Mouse (Mus musculus): ENCODE measurements around the gene Dnajc19. TPM values are rescaled to one million over a fixed set of nuclear protein-coding genes. Genes with fewer than 3 reads are reported as not detected.

The Dnajc19 gene
- 147 and 162 TPM in 2 replicates for polyA plus RNA-seq (2015; fragmentation: Nextera tagmentation; extraction: Ambion mirVana)

GRCm38 (mm10) chr3:34080900-34081662 is at the start of gene Dnajc19:
Gene Dnajc19 (minus strand): TSS chr3:34081321.
- 0 out of 2 replicates have a peak, but pooled peaks cover 3% of the 10 kb centered on the region for H3K27me3 ChIP-seq
- peak within 1 kb of the TSS; percentile 48; the same call in 1 of the 2 replicates for H3K27ac ChIP-seq
- under 1% methylated on average over 50 of the region's 50 CpGs for WGBS
- H3K4me3 ChIP-seq = peak within 1 kb of the TSS; percentile 76
- peaks cover 19% of the 10 kb centered on the region; the same call in 1 of the 2 replicates for H3K36me3 ChIP-seq (ENCODE audit: poor library complexity, severe bottlenecking)
- H3K4me1 ChIP-seq = peaks cover 17% of the 10 kb centered on the region
- H3K9me3 ChIP-seq (replicated peaks) = no peaks in the 10 kb centered on the region
- peak within 1 kb of the TSS; percentile 71 for H3K4me2 ChIP-seq
- H3K9ac ChIP-seq = peak within 1 kb of the TSS; percentile 83
- peak; percentile 96 for ATAC-seq

DNA sequence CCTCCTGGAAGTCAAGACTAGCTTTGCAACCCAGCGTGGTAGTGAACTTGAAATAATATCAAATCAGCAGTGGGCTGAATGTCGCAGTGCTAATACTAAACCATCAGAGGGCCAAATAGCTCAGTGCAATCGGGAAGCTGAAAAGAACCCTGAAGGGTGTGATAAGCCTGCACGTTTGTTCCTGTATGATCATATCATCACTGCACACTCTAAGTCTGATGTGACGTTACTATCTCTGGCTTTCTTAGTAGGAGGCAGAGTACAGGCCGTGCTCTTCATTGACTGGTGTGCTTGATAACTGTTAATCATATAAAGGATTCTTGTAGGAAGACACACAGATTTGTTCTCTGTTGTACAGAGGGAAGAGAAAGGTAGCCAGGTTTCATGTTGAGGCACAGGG is 48.8 kb upstream of the Dnajc19 start:
- no peak overlapping the region for H3K4me2 ChIP-seq
- no peak overlapping the region for H3K9ac ChIP-seq
- no peaks in the 10 kb centered on the region for H3K9me3 ChIP-seq (replicated peaks)
- no peaks in the 10 kb centered on the region for H3K4me1 ChIP-seq
- H3K27ac ChIP-seq = no peak overlapping the region
- H3K36me3 ChIP-seq (ENCODE audit: poor library complexity, severe bottlenecking) = no peaks in the 10 kb centered on the region
- WGBS = 91% methylated on average over 6 of the region's 6 CpGs
- H3K4me3 ChIP-seq = no peak overlapping the region
- no peaks in the 10 kb centered on the region for H3K27me3 ChIP-seq
- no peak for ATAC-seq

GRCm38 (mm10) chr3:34121311-34121710 is 40.2 kb upstream of the Dnajc19 start:
- no peak for ATAC-seq
- WGBS = 90% methylated on average over 5 of the region's 5 CpGs

GRCm38 (mm10) chr3:34120791-34121190 is 39.7 kb upstream of the Dnajc19 start:
- Histone ChIP-seq H3K4me3 (no peak overlapping the region), H3K9ac (no peak overlapping the region), H3K4me1 (peaks cover 2% of the 10 kb centered on the region; the same call in 1 of the 2 replicates), H3K27me3 (no peaks in the 10 kb centered on the region), H3K9me3 (replicated peaks) (no peaks in the 10 kb centered on the region), H3K27ac (no peak overlapping the region), H3K4me2 (no peak overlapping the region), H3K36me3 (ENCODE audit: poor library complexity, severe bottlenecking) (no peaks in the 10 kb centered on the region)
- WGBS = 97% methylated on average over 3 of the region's 3 CpGs
- no peak for ATAC-seq

More at GRCm38 (mm10) chr3:34121311-34121710, 40.2 kb upstream of the Dnajc19 start:
- Histone ChIP-seq H3K9me3 (replicated peaks) (no peaks in the 10 kb centered on the region), H3K27me3 (no peaks in the 10 kb centered on the region), H3K4me2 (no peak overlapping the region), H3K4me1 (no peaks in the 10 kb centered on the region), H3K36me3 (ENCODE audit: poor library complexity, severe bottlenecking) (no peaks in the 10 kb centered on the region), H3K27ac (no peak overlapping the region), H3K4me3 (no peak overlapping the region), H3K9ac (no peak overlapping the region)

- Histone ChIP-seq H3K9me3 (replicated peaks) (no peaks in the 10 kb centered on the region), H3K9ac (no peak overlapping the region), H3K4me2 (no peak overlapping the region), H3K36me3 (ENCODE audit: poor library complexity, severe bottlenecking) (no peaks in the 10 kb centered on the region), H3K27me3 (no peaks in the 10 kb centered on the region), H3K27ac (no peak overlapping the region), H3K4me1 (peaks cover 3% of the 10 kb centered on the region), H3K4me3 (no peak overlapping the region)
- WGBS = 70% methylated on average over 4 of the region's 4 CpGs
- ATAC-seq = no peak
Observed at GRCm38 (mm10) chr3:34119869-34120268, 38.7 kb upstream of the Dnajc19 start.

DNA sequence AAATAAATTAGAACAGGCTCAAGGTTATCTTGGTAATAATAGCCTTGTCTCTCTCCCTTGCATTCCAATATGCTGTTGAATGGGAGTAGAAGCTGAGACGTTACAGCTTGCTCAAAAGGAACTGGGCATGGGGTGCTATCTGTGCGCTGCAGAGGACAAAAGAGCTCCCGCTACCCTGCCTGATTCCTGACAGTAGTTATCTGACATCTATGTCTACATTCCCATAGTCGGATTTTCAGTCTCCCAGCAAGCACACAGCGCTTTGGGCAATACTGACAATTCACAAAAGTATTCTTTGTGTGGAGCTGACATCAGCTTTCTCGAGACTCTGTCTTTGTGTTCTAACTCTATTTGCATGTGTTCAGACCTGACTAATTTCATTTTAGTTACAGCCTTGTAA is 34.7 kb upstream of the Dnajc19 start:
- no peaks in the 10 kb centered on the region for H3K36me3 ChIP-seq (ENCODE audit: poor library complexity, severe bottlenecking)
- no peaks in the 10 kb centered on the region for H3K9me3 ChIP-seq (replicated peaks)
- H3K4me1 ChIP-seq = peaks cover 3% of the 10 kb centered on the region
- H3K27ac ChIP-seq = no peak overlapping the region
- H3K4me2 ChIP-seq = peak overlapping the region; percentile 1; the same call in 1 of the 2 replicates
- ATAC-seq = no peak
- no peaks in the 10 kb centered on the region for H3K27me3 ChIP-seq
- no peak overlapping the region for H3K9ac ChIP-seq
- 25% methylated on average over 6 of the region's 6 CpGs for WGBS
- no peak overlapping the region for H3K4me3 ChIP-seq

GRCm38 (mm10) chr3:34111941-34112685 is 31.0 kb upstream of the Dnajc19 start:
- 83% methylated on average over 11 of the region's 11 CpGs for WGBS
- Histone ChIP-seq H3K27ac (no peak overlapping the region), H3K9ac (no peak overlapping the region), H3K27me3 (no peaks in the 10 kb centered on the region), H3K36me3 (ENCODE audit: poor library complexity, severe bottlenecking) (no peaks in the 10 kb centered on the region), H3K9me3 (replicated peaks) (no peaks in the 10 kb centered on the region), H3K4me1 (peaks cover 5% of the 10 kb centered on the region), H3K4me2 (no peak overlapping the region), H3K4me3 (no peak overlapping the region)
- ATAC-seq = no peak

DNA sequence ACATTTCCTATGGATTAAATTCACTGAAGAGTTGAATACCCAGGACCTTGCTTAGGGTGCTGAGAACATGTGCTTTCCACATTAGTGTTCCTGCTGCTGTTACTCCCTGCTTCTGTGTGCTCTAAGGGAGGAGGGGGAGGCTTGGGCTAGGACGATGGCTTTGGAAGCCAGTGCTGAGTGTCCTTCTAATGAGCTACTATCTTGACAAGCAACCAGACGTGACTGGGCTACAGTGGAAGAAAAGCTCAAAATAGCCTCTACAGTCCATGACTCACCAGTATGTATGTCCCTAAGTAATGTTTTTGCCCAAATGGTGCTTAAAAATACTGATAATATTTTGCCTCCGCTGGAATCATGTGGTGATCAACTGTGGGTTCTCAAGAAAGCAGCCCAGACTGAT is 26.5 kb upstream of the Dnajc19 start:
- Histone ChIP-seq H3K4me2 (peak overlapping the region; percentile 38; the same call in 1 of the 2 replicates), H3K9me3 (replicated peaks) (no peaks in the 10 kb centered on the region), H3K4me3 (no peak overlapping the region), H3K9ac (no peak overlapping the region), H3K27me3 (no peaks in the 10 kb centered on the region), H3K27ac (no peak overlapping the region), H3K4me1 (peaks cover 35% of the 10 kb centered on the region), H3K36me3 (ENCODE audit: poor library complexity, severe bottlenecking) (no peaks in the 10 kb centered on the region)
- 69% methylated on average over 3 of the region's 3 CpGs for WGBS
- ATAC-seq = no peak

DNA sequence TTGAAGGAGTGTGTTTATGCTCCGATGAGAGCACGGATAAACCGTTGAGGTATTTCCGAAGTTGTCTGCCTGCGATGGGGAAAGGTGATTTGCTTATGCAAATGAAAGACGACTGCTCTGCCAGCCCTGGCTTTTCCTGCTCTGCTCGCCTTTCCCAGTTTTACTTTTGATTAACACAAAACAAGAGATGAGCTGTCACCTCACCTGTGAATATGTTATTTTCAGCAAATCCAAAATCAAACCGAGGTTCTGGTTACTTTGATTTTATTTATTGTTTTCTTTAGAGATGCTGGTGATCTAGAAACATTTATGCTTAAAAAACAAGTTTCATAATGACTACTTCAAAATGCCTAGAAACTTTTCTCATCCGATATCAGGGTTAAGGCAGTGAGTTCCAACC is 25.3 kb upstream of the Dnajc19 start:
- Histone ChIP-seq H3K4me2 (peak overlapping the region; percentile 48), H3K27ac (no peak overlapping the region), H3K9ac (no peak overlapping the region), H3K4me3 (peak overlapping the region; percentile 17), H3K4me1 (peaks cover 35% of the 10 kb centered on the region), H3K27me3 (no peaks in the 10 kb centered on the region), H3K9me3 (replicated peaks) (no peaks in the 10 kb centered on the region), H3K36me3 (ENCODE audit: poor library complexity, severe bottlenecking) (no peaks in the 10 kb centered on the region)
- ATAC-seq = no peak
- WGBS = 26% methylated on average over 9 of the region's 9 CpGs

DNA sequence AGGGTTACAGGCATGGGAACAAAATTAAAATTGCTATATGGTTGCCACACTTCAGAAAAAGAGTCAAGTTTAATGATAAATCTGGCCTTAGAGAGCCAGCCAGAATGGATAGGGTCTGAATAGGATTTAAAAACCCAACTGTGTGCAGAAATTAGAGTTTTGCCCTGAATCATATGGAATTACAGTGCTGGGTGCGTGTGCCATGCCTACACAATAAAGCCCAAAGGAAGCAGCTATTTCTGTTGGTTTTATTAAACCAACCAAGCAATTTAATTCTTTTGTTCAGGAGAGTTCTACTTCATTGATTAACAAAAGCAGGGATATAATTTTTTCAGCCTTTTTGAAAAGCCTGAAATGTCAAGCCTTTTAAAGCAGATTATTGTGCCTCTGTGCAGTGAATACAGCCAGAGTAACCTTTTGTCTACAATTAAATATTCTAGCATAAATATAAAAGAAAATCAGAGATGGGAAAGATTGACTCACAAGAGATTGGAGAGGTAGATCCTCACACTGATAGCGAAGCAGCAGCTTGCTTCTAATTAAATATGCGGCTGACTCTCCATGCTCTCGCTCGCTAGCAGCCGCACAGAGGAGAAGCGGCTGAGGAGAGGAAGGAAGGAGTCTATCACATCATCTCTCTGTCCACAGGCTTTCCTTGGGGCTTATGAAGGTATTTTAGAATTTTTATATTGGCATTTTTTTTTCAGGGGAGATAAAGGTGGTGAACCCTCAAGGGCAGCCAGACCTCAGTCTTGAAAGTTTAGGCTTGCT is 23.0 kb upstream of the Dnajc19 start:
- Histone ChIP-seq H3K4me3 (peak overlapping the region; percentile 29), H3K9ac (peak overlapping the region; percentile 52), H3K9me3 (replicated peaks) (no peaks in the 10 kb centered on the region), H3K36me3 (ENCODE audit: poor library complexity, severe bottlenecking) (no peaks in the 10 kb centered on the region), H3K27ac (peak overlapping the region; percentile 63), H3K27me3 (no peaks in the 10 kb centered on the region), H3K4me2 (peak overlapping the region; percentile 48), H3K4me1 (peaks cover 35% of the 10 kb centered on the region)
- WGBS = 3% methylated on average over 7 of the region's 7 CpGs
- peak; percentile 92 for ATAC-seq

- no peak for ATAC-seq
Observed at GRCm38 (mm10) chr3:34102891-34103290, 21.8 kb upstream of the Dnajc19 start.

More at GRCm38 (mm10) chr3:34102891-34103290, 21.8 kb upstream of the Dnajc19 start:
- peak overlapping the region; percentile 63; the same call in 1 of the 2 replicates for H3K27ac ChIP-seq
- no peaks in the 10 kb centered on the region for H3K36me3 ChIP-seq (ENCODE audit: poor library complexity, severe bottlenecking)
- H3K9me3 ChIP-seq (replicated peaks) = no peaks in the 10 kb centered on the region
- H3K9ac ChIP-seq = no peak overlapping the region
- no peaks in the 10 kb centered on the region for H3K27me3 ChIP-seq
- peaks cover 35% of the 10 kb centered on the region for H3K4me1 ChIP-seq
- H3K4me3 ChIP-seq = no peak overlapping the region
- WGBS = 34% methylated on average over 2 of the region's 2 CpGs
- H3K4me2 ChIP-seq = no peak overlapping the region

Measured in forebrain, embryonic 13.5 days (tissue).